Mouse (Mus musculus) left cerebral cortex, adult 2 months (tissue): ENCODE results near the gene Flrt3. TPM values are rescaled to one million over a fixed set of nuclear protein-coding genes. Genes with fewer than 3 reads are reported as not detected.

Experiments
- DNase-seq, 2 experiments: peaks; one replicate each; pipeline ENCODE4 v3.0.0; 2021 to 2022; ENCODE audit warnings: low spot score in 2 of 2, mixed read lengths in 1 of 2; ENCODE audit errors: extremely low spot score in 1 of 2
- H3K27ac ChIP-seq: fragments of 200-600 bp; 2 replicates; pipeline ENCODE4 v1.8.1; 2022
- H3K4me3 ChIP-seq: fragments of 200-600 bp; 2 replicates; pipeline ENCODE4 v1.8.1; 2022
- CTCF ChIP-seq: fragments of 200-600 bp; IDR thresholded peaks from 2 replicates; pipeline ENCODE4 v1.8.1; 2022; ENCODE audit warnings: antibody characterized with exemption, mild to moderate bottlenecking, moderate library complexity
- intact Hi-C: fragments of 180-260 bp; cut with DNase I; formaldehyde crosslinking; loops from one replicate; pipeline ENCODE4 v1.15.1; 2025
- long read RNA-seq, 2 experiments: library from polyadenylated mRNA; stranded (forward); transcript quantifications; one replicate each; pipeline ENCODE4 v2.0.0; 2021; ENCODE audit warnings: borderline mapping rate in 2 of 2
- total RNA-seq, 2 experiments: library from RNA; stranded (reverse); gene quantifications; 2 replicates each; pipeline ENCODE4 v1.2.3; 2021

The Flrt3 gene
- 10 to 100 TPM; 25.3 to 30.8 TPM for total RNA-seq
- long read RNA-seq, experiment 1, transcript Flrt3-202 (3 exons, 3,977 nt): major isoform, 22 of 26 reads
- long read RNA-seq, experiment 1, partial matches to known transcripts: 0 of 26 reads
- long read RNA-seq, experiment 1, other reads (novel, unspliced or antisense): 2 of 26 reads
- long read RNA-seq, experiment 2, transcript Flrt3-202 (3 exons, 3,977 nt): major isoform, 14 of 17 reads
- long read RNA-seq, experiment 2, partial matches to known transcripts: 0 of 17 reads
- long read RNA-seq, experiment 2, other reads (novel, unspliced or antisense): 2 of 17 reads

- peak; percentile 89 to 91 for DNase-seq
- H3K27ac ChIP-seq: peak within 1 kb of the TSS; percentile 81
- H3K4me3 ChIP-seq: peak within 1 kb of the TSS; percentile 69
- intact Hi-C loops: loop anchor here (2.0 to 5.0 kb wide), 5 partner anchors 151 to 1584 kb away; no protein-coding TSS in a partner anchor
- peak; percentile 82 for TF ChIP-seq CTCF
These were observed at the start of gene Flrt3 for GRCm38 (mm10) chr2:140670963-140671702. Flrt3 (minus strand) TSS chr2:140671469.

DNA sequence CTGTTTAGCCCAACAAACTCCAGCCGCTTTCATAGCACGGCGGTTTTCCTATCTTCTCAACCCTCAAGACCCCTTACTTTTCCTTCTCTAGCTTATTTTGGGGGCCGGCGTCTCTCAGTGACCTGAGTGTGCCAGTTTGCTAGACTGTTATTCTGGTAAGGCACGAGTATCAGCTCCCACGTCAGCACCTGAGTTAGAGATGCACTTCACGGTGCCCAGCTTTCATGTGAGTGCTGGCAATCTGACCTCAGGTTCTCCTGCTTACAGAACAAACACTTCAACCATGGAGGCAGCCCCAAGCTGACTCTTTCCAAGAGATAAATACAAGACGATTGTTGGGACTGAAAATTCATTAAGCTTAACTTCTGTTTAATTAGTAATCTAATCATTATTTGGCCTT, 46.1 kb upstream of the Flrt3 start:
- no peak overlapping the region for H3K4me3 ChIP-seq
- no peak for TF ChIP-seq CTCF
- intact Hi-C loops: no loop called here
- DNase-seq: no peak
- no peak overlapping the region for H3K27ac ChIP-seq

DNA sequence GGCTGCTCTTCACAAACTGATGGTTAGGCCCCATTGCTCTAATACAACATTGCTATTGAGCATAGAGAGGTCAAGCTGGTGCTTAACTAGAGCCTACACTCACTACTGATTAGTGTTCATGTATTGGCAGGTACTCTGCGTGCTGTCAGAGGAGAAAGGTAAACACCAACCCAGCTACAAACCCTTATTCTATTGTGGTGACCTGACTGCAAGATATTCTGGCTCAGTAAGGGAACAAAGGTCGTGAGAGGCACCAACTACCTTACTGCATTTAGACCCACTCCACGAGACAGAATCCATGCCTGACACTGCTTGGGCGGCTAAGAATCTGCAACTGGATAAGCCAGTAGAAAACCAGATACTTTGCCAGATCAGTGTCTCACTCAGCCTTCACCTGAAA, 44.6 kb upstream of the Flrt3 start:
- H3K4me3 ChIP-seq: no peak overlapping the region
- intact Hi-C loops: no loop called here
- DNase-seq: no peak
- no peak for TF ChIP-seq CTCF
- H3K27ac ChIP-seq: no peak overlapping the region

DNA sequence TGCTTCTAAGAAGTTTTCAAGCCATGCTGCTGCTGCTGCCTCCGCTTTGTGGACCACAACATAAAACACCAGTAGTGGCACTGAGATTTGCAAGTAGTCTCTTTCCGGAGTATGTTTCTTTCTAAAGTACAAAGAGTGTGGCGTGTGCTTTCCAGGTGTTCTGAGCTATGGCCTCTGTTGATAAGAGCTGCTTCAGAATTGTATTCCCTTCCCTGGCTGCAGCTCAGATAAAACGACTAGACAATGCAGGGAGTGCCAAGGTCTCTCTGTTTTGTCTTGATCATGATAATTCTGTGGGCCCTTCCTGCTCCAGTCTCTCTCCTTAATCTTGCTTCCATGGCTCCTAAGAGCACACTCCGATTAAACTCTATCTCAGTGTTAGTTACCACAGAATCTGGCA, 36.3 kb upstream of the Flrt3 start:
- no peak overlapping the region for H3K27ac ChIP-seq
- no peak for DNase-seq
- H3K4me3 ChIP-seq: no peak overlapping the region
- no peak for TF ChIP-seq CTCF
- intact Hi-C loops: no loop called here

GRCm38 (mm10) chr2:140705278-140705677, 34.0 kb upstream of the Flrt3 start:
- no peak for DNase-seq
- H3K27ac ChIP-seq: no peak overlapping the region
- H3K4me3 ChIP-seq: no peak overlapping the region
- no peak for TF ChIP-seq CTCF
- intact Hi-C loops: no loop called here

- no peak overlapping the region for H3K4me3 ChIP-seq
- no peak for DNase-seq
- TF ChIP-seq CTCF: no peak
- no peak overlapping the region for H3K27ac ChIP-seq
- intact Hi-C loops: no loop called here
These were observed 32.9 kb upstream of the Flrt3 start for GRCm38 (mm10) chr2:140704146-140704545.

DNA sequence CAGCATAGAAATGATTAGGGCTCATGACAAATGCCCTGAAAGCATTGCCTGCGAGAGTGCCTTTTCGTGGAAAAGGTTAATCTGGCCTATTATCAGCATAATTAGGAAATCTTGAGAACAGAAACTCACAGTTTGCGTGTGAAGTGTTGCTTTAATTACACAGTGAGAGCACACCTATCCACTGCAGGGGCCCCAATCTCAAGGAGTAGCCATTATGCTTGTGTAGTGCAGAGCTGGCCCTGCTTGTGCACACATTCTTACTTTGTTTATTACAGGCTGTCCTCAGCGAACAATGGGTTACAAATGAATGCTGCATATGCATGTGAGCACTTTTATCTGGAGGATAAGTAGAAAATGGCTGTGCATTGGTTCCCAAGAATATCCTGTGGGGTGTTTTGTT, 32.1 kb upstream of the Flrt3 start:
- Histone ChIP-seq H3K4me3 (no peak overlapping the region), H3K27ac (no peak overlapping the region)
- DNase-seq: no peak
- intact Hi-C loops: no loop called here
- no peak for TF ChIP-seq CTCF

- no peak for DNase-seq
- Histone ChIP-seq H3K4me3 (no peak overlapping the region), H3K27ac (no peak overlapping the region)
- intact Hi-C loops: no loop called here
- TF ChIP-seq CTCF: no peak
These were observed 27.3 kb upstream of the Flrt3 start for GRCm38 (mm10) chr2:140698585-140698984.

GRCm38 (mm10) chr2:140693845-140694244, 22.6 kb upstream of the Flrt3 start:
- Histone ChIP-seq H3K4me3 (no peak overlapping the region), H3K27ac (no peak overlapping the region)
- DNase-seq: no peak
- TF ChIP-seq CTCF: no peak
- intact Hi-C loops: no loop called here

DNA sequence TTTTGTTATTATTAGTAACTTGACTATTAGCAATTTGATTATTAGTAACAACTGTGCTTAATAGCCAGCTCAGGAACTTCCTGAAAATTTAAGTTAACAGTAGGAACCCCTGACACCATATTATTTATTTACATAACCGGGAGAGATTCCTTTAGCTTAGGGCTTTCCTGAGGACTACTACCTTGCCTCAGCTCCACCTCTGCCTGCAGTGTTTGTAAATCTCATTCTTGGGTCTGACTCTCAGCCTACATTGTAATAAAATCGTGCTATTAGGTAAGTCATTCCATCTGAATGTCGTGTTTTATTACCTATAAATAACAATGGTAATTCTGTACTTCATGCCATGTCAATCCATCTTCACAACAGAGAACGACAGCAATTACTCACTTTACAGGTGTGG, 21.2 kb upstream of the Flrt3 start:
- intact Hi-C loops: no loop called here
- Histone ChIP-seq H3K4me3 (no peak overlapping the region), H3K27ac (no peak overlapping the region)
- no peak for TF ChIP-seq CTCF
- no peak for DNase-seq

GRCm38 (mm10) chr2:140691403-140691802, 20.1 kb upstream of the Flrt3 start:
- no peak for DNase-seq
- no peak for TF ChIP-seq CTCF
- intact Hi-C loops: no loop called here
- no peak overlapping the region for H3K27ac ChIP-seq
- no peak overlapping the region for H3K4me3 ChIP-seq

GRCm38 (mm10) chr2:140690906-140691305, 19.6 kb upstream of the Flrt3 start:
- Histone ChIP-seq H3K4me3 (no peak overlapping the region), H3K27ac (no peak overlapping the region)
- no peak for DNase-seq
- intact Hi-C loops: no loop called here
- no peak for TF ChIP-seq CTCF

DNA sequence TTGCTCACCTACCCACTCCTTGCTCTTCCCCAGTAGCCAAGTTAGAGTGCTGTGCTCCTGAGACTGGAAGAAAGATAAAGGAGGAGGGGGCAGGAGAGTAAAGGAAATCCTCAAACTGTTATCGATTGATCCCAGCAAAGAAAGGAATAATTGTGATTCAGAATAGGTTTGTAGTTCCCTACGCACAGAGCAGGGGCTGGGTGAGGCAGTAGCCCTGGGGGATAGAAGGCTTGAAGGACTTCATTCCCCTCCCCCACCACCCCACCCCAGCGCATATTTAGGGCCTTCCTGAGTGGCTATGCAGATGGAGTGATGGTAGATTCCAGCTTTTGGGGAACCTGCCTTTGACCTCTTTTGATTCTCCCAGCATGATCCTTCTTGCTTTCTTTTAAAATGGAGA, 5.5 kb upstream of the Flrt3 start:
- TF ChIP-seq CTCF: no peak
- H3K4me3 ChIP-seq: no peak overlapping the region
- no peak overlapping the region for H3K27ac ChIP-seq
- intact Hi-C loops: no loop called here
- no peak for DNase-seq
